Mouse (Mus musculus): ENCODE results near the gene Rnf150.
"Not testable (repeated sequence)": the region's sequence is repeated elsewhere in the genome, so short reads cannot be mapped to it uniquely, and the experiment has no call there.

Rnf150 gene

GRCm38 (mm10) chr8:83076621-83077020, 213.5 kb downstream of the Rnf150 start:
- CTCF ChIA-PET: no interaction called here

DNA sequence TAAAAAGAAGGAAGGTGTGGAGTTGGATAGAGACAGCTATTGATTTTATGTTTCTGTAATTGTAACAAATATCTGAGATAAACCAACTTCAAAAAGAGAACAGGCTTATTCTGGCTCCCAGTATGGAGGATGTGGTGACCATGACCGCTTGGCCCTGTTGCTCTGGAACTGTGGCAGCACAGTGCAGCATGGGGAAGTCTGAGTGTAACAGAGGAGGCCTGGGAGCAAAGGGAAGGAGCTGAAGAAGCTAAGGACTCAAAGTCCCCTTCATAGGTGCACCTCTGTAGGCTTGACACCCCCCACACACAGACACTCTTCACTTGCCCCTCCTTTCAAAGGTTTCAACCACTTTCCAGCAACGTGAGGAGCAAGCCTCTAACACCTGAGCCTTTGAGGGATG, 214.2 kb downstream of the Rnf150 start:
- CTCF ChIA-PET: no interaction called here

DNA sequence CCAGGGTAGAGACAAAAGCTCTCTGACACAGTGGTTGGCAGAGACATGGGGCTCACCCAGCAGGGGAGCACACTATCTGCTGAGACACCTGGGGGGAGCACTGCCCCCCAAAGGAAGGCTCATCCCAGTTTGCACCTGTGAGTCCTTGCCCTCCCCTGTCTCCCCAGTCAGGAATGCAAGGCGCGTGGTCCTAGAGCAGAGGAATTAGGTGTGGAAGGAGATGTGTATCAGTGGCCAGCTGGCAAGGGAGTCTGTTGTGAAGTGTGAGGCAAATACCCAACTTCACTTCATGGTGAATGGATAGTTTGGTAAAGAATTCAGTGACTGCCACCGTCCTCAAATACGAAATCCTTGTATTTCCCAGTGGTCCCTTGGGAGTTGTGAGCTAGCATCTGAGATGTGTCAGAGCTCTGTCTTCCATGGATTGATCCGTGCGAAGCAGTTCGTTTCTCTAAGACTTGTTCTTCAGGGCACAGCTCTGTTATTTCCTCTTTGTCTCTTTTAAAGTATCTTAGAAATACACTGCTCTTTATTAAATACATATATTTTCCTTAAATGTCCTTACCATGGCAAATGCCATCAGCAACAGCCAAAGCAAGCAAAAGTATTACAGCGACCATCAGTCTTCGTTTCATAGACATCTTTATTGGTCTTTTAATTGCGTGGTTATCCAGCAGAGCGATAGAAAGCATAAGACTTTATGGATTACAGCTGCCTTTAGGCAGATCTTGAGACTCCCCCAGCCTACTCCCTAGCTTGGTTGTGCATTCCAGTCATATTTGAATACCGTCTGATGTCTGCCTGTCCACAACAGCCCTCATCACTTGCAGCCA, 215.8 kb downstream of the Rnf150 start:
- CTCF ChIA-PET: interaction anchor here (0.6 kb wide), 1 partner anchor 192 kb away, joined by 3 read pairs; no protein-coding TSS in a partner anchor

- CTCF ChIA-PET: interaction anchor here (0.6 kb wide), 1 partner anchor 192 kb away, joined by 3 read pairs; no protein-coding TSS in a partner anchor
Measured at GRCm38 (mm10) chr8:83079534-83079844, 216.3 kb downstream of the Rnf150 start.

GRCm38 (mm10) chr8:83081266-83081665, 218.1 kb downstream of the Rnf150 start:
- CTCF ChIA-PET: no interaction called here

DNA sequence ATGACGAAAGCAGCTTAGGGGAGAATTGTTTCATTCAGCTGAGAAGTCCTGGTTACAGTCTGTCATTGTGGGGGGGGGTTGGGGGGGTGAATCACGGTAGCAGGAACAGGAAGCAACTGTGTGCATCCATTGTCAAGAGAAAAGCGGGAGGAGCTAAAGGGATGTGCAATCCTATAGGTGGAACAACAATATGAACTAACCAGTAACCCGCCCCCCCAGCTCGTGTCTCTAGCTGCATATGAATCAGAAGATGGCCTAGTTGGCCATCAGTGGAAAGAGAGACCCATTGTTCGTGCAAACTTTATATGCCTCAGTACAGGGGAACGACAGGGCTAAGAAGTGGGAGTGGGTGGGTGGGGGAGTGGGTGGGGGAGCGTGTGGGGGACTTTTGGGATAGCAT, 218.7 kb downstream of the Rnf150 start:
- CTCF ChIA-PET: not testable (repeated sequence)

DNA sequence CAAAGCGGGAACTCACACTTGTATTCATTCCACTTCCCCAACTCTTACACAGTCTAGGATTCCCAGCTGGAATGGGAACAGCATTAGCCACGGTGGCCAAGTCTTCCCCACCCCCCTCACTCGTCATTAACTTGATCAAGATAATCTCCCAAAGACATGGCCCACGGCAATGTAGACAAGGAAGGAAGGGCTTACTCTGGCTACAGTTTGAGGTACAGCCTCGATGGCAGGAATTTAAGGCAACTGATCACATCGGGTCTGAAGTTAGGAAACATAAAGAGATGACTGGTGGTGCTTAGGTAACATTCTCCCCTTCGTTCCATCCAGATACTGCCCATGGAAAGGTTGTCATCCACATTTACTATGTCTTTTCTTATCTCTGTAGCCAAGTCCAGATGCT, 219.1 kb downstream of the Rnf150 start:
- CTCF ChIA-PET: no interaction called here

- CTCF ChIA-PET: no interaction called here
Measured at GRCm38 (mm10) chr8:83083452-83083851, 220.3 kb downstream of the Rnf150 start.

DNA sequence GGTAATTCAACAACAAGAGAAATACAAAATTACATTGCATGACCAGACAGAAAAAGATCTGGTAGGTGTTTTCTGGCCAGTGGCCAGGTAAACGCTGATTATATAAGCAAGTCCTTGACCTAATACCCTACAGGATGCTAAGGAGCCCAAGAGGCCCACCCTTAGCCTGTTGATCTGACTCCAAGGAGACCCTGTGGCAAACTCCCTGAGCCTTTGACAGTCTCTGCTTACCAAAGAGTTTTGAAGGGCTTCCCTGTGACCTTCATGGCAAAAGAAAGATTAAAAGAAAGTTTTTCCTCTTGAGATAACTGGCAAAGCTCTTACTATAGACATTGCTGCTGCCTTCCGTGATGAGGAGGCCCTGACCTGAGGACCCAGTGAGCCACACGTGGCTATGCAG, 222.4 kb downstream of the Rnf150 start:
- CTCF ChIA-PET: no interaction called here

- CTCF ChIA-PET: no interaction called here
Measured at GRCm38 (mm10) chr8:83086625-83087024, 223.5 kb downstream of the Rnf150 start.

- CTCF ChIA-PET: interaction anchor here (0.9 kb wide), 1 partner anchor 13 kb away, joined by 3 read pairs; no protein-coding TSS in a partner anchor
Measured at GRCm38 (mm10) chr8:83087604-83088003, 224.4 kb downstream of the Rnf150 start.

DNA sequence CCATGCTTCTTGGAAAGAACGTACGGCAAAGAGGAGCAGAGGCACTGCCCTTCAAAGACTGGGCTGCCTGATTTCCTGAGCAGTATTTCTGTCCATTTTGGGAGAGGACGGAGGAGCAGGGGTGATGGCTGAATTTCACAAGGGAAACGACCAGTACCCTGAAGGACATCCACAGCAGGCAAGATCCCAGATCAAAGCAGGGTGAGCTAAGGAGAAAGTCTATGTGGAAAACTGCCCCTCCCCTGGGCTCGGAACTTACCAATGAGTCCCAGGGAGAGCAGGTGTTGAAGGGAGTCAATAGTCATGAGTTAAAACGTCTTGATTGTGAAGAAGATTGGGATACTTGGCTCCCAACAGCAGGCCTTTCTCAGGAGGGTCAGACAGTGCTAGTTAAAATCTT, 225.0 kb downstream of the Rnf150 start:
- CTCF ChIA-PET: interaction anchor here (0.9 kb wide), 1 partner anchor 13 kb away, joined by 3 read pairs; no protein-coding TSS in a partner anchor

GRCm38 (mm10) chr8:83089336-83089986, 226.3 kb downstream of the Rnf150 start:
- CTCF ChIA-PET: interaction anchor here (0.7 to 1.2 kb wide), 2 partner anchors 69 to 227 kb away, joined by 3 to 7 read pairs; partner anchors contain the start of gene Rnf150

- CTCF ChIA-PET: interaction anchor here (1.2 kb wide), 1 partner anchor 228 kb away, joined by 3 read pairs; the partner anchor contains the start of gene Rnf150
Measured at GRCm38 (mm10) chr8:83090446-83090845, 227.3 kb downstream of the Rnf150 start.

- CTCF ChIA-PET: no interaction called here
Measured at GRCm38 (mm10) chr8:83100041-83100440, 236.9 kb downstream of the Rnf150 start.

DNA sequence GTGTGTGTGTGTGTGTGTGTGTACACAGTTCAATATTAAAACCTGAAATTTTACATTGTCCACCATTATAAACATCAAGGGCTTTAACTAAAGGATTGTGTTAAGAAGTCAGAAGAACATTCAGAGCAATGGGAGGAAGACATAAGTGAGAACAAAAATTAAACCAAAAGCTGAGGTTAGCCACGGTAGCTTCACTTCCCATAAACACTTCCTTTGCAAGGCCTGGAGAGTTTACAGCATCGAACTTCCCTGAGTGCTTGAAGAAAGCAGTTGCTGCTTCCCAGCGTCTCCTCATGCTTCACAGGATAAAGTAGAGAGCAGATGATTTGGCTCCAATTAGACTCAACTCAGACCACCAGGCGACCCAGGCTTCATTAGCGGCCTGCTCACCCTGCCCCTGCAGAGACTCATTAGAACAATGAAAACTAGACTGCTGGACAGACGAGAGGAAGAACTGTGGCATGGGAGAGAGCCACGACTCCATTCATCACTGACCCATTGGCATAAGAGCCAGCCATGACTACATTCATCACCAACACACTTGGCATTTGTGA, 239.9 kb downstream of the Rnf150 start:
- CTCF ChIA-PET: no interaction called here

DNA sequence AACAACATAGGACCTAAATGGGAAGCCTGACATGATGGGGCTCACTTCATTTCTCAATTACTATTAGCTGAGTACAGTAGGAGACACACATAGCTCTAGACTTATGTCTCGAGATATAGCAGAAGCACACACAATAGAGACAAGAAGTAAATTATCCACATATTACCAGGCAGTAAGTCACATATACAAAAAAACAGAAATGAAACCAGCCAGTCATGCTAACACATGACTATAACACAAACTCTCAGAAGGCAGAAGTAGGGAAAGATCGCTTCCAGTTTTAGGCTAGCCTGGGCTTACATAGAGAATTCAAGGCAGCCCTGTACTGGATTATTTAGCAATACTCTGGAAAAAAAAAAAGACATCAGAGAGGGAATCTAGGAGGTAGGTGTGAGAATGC, 240.8 kb downstream of the Rnf150 start:
- CTCF ChIA-PET: no interaction called here

DNA sequence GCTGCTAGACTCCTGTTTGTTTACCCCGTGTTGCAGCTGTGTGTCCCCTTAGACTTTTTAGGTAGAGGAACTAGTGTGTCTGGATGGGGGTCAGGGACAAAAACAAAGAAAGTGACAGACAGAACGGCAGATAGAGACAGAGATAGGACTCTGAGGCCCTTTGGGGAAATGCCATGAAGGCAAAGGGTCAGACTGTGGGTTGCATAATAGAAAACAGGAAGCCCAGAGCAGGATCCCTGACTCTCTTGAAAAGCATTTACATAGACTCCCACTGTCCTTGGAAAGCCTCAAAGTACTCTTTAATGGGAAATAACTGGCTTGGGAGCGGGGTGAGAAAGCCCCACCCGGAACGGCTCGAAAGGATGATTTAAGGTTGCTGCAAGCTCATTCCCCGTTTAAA, 246.6 kb downstream of the Rnf150 start:
- CTCF ChIA-PET: no interaction called here

GRCm38 (mm10) chr8:83110177-83110576, 247.0 kb downstream of the Rnf150 start:
- CTCF ChIA-PET: no interaction called here

GRCm38 (mm10) chr8:83135086-83135485, 271.9 kb downstream of the Rnf150 start:
- CTCF ChIA-PET: no interaction called here

DNA sequence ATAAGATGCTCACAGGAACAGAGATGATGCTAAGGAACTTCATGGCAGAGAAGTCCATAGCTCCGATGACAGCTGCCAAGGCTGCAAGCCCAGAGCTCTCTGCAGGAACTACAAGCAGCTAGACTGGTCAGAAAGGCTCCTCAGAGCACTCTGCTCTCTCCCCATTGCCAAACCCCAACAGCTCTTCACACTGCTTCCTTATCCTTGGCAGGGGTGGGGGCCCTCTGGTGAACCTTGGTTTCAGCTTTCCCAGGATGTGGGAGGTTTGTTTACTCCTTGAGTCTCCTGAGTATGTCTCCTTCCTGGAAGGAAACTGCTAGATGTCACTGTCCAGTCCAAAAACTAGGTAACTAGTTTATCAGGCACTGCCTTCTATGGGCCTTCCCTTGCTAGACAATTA, 276.9 kb downstream of the Rnf150 start:
- CTCF ChIA-PET: interaction anchor here (0.7 kb wide), 1 partner anchor 46 kb away, joined by 4 read pairs; no protein-coding TSS in a partner anchor

GRCm38 (mm10) chr8:83140701-83141111, 277.6 kb downstream of the Rnf150 start:
- CTCF ChIA-PET: interaction anchor here (0.7 kb wide), 1 partner anchor 46 kb away, joined by 4 read pairs; no protein-coding TSS in a partner anchor

All from spleen, embryonic (tissue).